24 mouse cellular contexts compared by ENCODE assay signal in the genomic region with DNA sequence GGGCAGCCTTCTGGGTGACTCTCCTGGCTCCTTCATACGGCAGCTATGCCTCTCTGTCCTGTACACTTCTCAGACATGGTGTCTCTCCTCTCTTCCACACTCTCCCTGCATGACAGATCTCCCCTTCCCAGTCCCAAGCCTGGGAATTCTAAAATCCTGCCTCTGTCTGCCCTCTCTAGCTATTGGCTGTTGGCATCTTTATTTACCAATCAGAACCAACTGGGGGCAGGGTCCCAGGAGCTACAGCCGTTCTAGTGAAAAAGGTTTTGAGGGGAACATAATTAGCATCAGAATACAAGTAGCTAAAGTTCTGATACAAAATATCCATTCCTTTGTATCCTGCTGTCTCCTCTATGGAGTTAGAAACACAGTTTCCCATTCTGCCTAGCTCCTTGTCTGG. TPM values are rescaled to one million over a fixed set of nuclear protein-coding genes. Genes with fewer than 3 reads are reported as not detected.
DNase-seq lines count a peak whose midpoint lies in the region; ATAC-seq lines count a peak whose summit lies in the region.
"Had no signal": no experiment of that assay in that cellular context is flagged by ENCODE, and none has a peak within 500 bp of the region (broad histone marks: within the 10 kb centered on the region; RNA-seq: fewer than 3 reads in every experiment).

No protein-coding gene starts in this region.

- H3K9ac ChIP-seq in forebrain, embryonic 14.5 days (ENCODE audit: low read length), result no peak overlapping the region
- no peak overlapping the region for H3K9ac ChIP-seq in forebrain, embryonic 13.5 days
- no peak overlapping the region; the same call in 1 of the 2 replicates for H3K9ac ChIP-seq in midbrain, embryonic 12.5 days (replicated peaks)
- H3K9ac ChIP-seq: heart, embryonic 15.5 days; liver, embryonic 14.5 days had no signal

- DNase-seq in forebrain, embryonic 14.5 days (ENCODE audit: low spot score), result peak; percentile 4
- no peak for DNase-seq in midbrain, embryonic 10.5 days (ENCODE audit: low spot score)
- DNase-seq in ES-CJ7 (ENCODE audit: low read depth, low spot score) (peak; percentile 76), ZHBTc4 (ENCODE audit: low read depth, low spot score) (peak; percentile 71)
- DNase-seq in adrenal gland, adult 8-10 months, result no peak
- DNase-seq: adrenal gland, postnatal 14 days; cerebellum, adult 11-12 months; cerebellum, adult 9-11 months; embryo, embryonic 11 days; gastrocnemius, postnatal 10 days; kidney, adult 9 months; kidney, postnatal 10 days; layer of hippocampus, postnatal 36 days; left cerebral cortex, postnatal 4 days; lung, adult 2 months; lung, postnatal 14 days had no signal

- H3K27me3 ChIP-seq in forebrain, embryonic 14.5 days (replicated peaks; ENCODE audit: control insufficient read depth, insufficient read depth, low read length), result no peaks in the 10 kb centered on the region
- no peaks in the 10 kb centered on the region for H3K27me3 ChIP-seq in forebrain, embryonic 13.5 days
- H3K27me3 ChIP-seq in midbrain, embryonic 12.5 days, result no peaks in the 10 kb centered on the region
- no peaks in the 10 kb centered on the region for H3K27me3 ChIP-seq in midbrain, embryonic 10.5 days (ENCODE audit: low read depth, poor library complexity, severe bottlenecking)
- H3K27me3 ChIP-seq: heart, embryonic 15.5 days had no signal

- no peaks in the 10 kb centered on the region for H3K36me3 ChIP-seq in forebrain, embryonic 14.5 days (ENCODE audit: control insufficient read depth, insufficient read depth, low read length)
- H3K36me3 ChIP-seq in forebrain, embryonic 13.5 days (ENCODE audit: poor library complexity, severe bottlenecking), result no peaks in the 10 kb centered on the region
- no peaks in the 10 kb centered on the region for H3K36me3 ChIP-seq in midbrain, embryonic 12.5 days
- H3K36me3 ChIP-seq in midbrain, embryonic 10.5 days, result no peaks in the 10 kb centered on the region
- H3K36me3 ChIP-seq: heart, embryonic 15.5 days had no signal

- no peak overlapping the region for H3K27ac ChIP-seq in forebrain, embryonic 14.5 days (ENCODE audit: low read depth, low read length)
- no peak overlapping the region for H3K27ac ChIP-seq in forebrain, embryonic 13.5 days
- H3K27ac ChIP-seq in midbrain, embryonic 12.5 days (replicated peaks), result no peak overlapping the region
- no peak overlapping the region for H3K27ac ChIP-seq in midbrain, embryonic 10.5 days (replicated peaks)
- H3K27ac ChIP-seq: heart, embryonic 15.5 days; liver, embryonic 14.5 days had no signal

- 0 out of 2 replicates have a peak, but pooled peaks have one; percentile 15 for ATAC-seq in forebrain, embryonic 14.5 days
- ATAC-seq in forebrain, embryonic 13.5 days, result no peak
- 0 out of 2 replicates have a peak, but pooled peaks have one; percentile 52 for ATAC-seq in midbrain, embryonic 12.5 days (ENCODE audit: low FRiP score, low read depth)
- ATAC-seq: hindbrain, embryonic 16.5 days; intestine, embryonic 16.5 days had no signal

- no peaks in the 10 kb centered on the region for H3K4me1 ChIP-seq in forebrain, embryonic 14.5 days (ENCODE audit: control insufficient read depth, insufficient read depth, low read length)
- H3K4me1 ChIP-seq in forebrain, embryonic 13.5 days, result peaks cover 9% of the 10 kb centered on the region; the same call in 1 of the 2 replicates
- peaks cover 10% of the 10 kb centered on the region for H3K4me1 ChIP-seq in midbrain, embryonic 12.5 days
- H3K4me1 ChIP-seq in midbrain, embryonic 10.5 days, result peaks cover 8% of the 10 kb centered on the region
- H3K4me1 ChIP-seq: heart, embryonic 15.5 days had no signal

- WGBS in forebrain, embryonic 14.5 days, result 11% methylated on average over 2 of the region's 2 CpGs
- WGBS in forebrain, embryonic 13.5 days, result 14% methylated on average over 2 of the region's 2 CpGs
- 26% methylated on average over 2 of the region's 2 CpGs for WGBS in midbrain, embryonic 12.5 days
- 13% methylated on average over 2 of the region's 2 CpGs for WGBS in midbrain, embryonic 10.5 days

- H3K4me2 ChIP-seq in forebrain, embryonic 14.5 days (ENCODE audit: low read length), result no peak overlapping the region
- no peak overlapping the region for H3K4me2 ChIP-seq in forebrain, embryonic 13.5 days
- H3K4me2 ChIP-seq in midbrain, embryonic 12.5 days (replicated peaks), result no peak overlapping the region; the same call in 1 of the 2 replicates
- H3K4me2 ChIP-seq: heart, embryonic 15.5 days had no signal

- H3K9me3 ChIP-seq in forebrain, embryonic 14.5 days (replicated peaks; ENCODE audit: control insufficient read depth, low read length), result no peaks in the 10 kb centered on the region
- no peaks in the 10 kb centered on the region for H3K9me3 ChIP-seq in forebrain, embryonic 13.5 days (replicated peaks)
- H3K9me3 ChIP-seq in midbrain, embryonic 12.5 days, result no peaks in the 10 kb centered on the region
- no peaks in the 10 kb centered on the region for H3K9me3 ChIP-seq in midbrain, embryonic 10.5 days (replicated peaks)
- H3K9me3 ChIP-seq: heart, embryonic 15.5 days had no signal

- H3K4me3 ChIP-seq in forebrain, embryonic 14.5 days (ENCODE audit: low read depth, low read length), result no peak overlapping the region
- H3K4me3 ChIP-seq in forebrain, embryonic 13.5 days, result no peak overlapping the region
- no peak overlapping the region for H3K4me3 ChIP-seq in midbrain, embryonic 12.5 days
- no peak overlapping the region for H3K4me3 ChIP-seq in midbrain, embryonic 10.5 days
- H3K4me3 ChIP-seq: erythroblast, embryonic 14.5 days; heart, embryonic 15.5 days; myocyte had no signal

RNA-seq across cellular contexts. Expression of a gene that starts 8.7 kb away (rescaled TPM):
- 27.6 and 29.6 TPM in 2 replicates for polyA plus RNA-seq in forebrain, embryonic 14.5 days (2014; fragmentation: Nextera tagmentation; extraction: Ambion mirVana)
- 21.0 and 21.8 TPM in 2 replicates for polyA plus RNA-seq in forebrain, embryonic 13.5 days (2015; fragmentation: Nextera tagmentation; extraction: Ambion mirVana)
- 19.1 and 23.0 TPM in 2 replicates for polyA plus RNA-seq in midbrain, embryonic 12.5 days (2016; fragmentation: Nextera tagmentation; extraction: Ambion mirVana)
- 14.0 and 15.3 TPM in 2 replicates for polyA plus RNA-seq in midbrain, embryonic 10.5 days (2016; fragmentation: Nextera tagmentation; extraction: Ambion mirVana)
- 1 to 10 TPM; 7.8 to 9.5 (median 8.9) TPM for total RNA-seq in adrenal gland, adult 8-10 months (2022)

RNA-seq across cellular contexts. Expression of a gene that starts 8.9 kb away (rescaled TPM):
- polyA plus RNA-seq in forebrain, embryonic 14.5 days (2014; fragmentation: Nextera tagmentation; extraction: Ambion mirVana), result 124 and 127 TPM in 2 replicates
- polyA plus RNA-seq in forebrain, embryonic 13.5 days (2015; fragmentation: Nextera tagmentation; extraction: Ambion mirVana), result 113 and 118 TPM in 2 replicates
- polyA plus RNA-seq in midbrain, embryonic 12.5 days (2016; fragmentation: Nextera tagmentation; extraction: Ambion mirVana), result 120 and 130 TPM in 2 replicates
- 131 and 138 TPM in 2 replicates for polyA plus RNA-seq in midbrain, embryonic 10.5 days (2016; fragmentation: Nextera tagmentation; extraction: Ambion mirVana)
- 100 to 1,000 TPM; 290 to 326 (median 308) TPM for total RNA-seq in adrenal gland, adult 8-10 months (2022)

RNA-seq across cellular contexts. Expression of a gene that starts 21.7 kb away (rescaled TPM):
- 8.0 and 11.3 TPM in 2 replicates for polyA plus RNA-seq in forebrain, embryonic 14.5 days (2014; fragmentation: Nextera tagmentation; extraction: Ambion mirVana)
- 7.0 and 10.1 TPM in 2 replicates for polyA plus RNA-seq in forebrain, embryonic 13.5 days (2015; fragmentation: Nextera tagmentation; extraction: Ambion mirVana)
- 16.0 and 18.1 TPM in 2 replicates for polyA plus RNA-seq in midbrain, embryonic 12.5 days (2016; fragmentation: Nextera tagmentation; extraction: Ambion mirVana)
- polyA plus RNA-seq in midbrain, embryonic 10.5 days (2016; fragmentation: Nextera tagmentation; extraction: Ambion mirVana), result 18.9 and 23.8 TPM in 2 replicates
- total RNA-seq in adrenal gland, adult 8-10 months (2022), result 10 to 100 TPM; 34.7 to 88.1 (median 58.1) TPM

RNA-seq across cellular contexts. Expression of a gene that starts 29.9 kb away (rescaled TPM):
- 0.43 and 0.60 TPM in 2 replicates for polyA plus RNA-seq in forebrain, embryonic 14.5 days (2014; fragmentation: Nextera tagmentation; extraction: Ambion mirVana)
- 0.63 and 1.1 TPM in 2 replicates for polyA plus RNA-seq in forebrain, embryonic 13.5 days (2015; fragmentation: Nextera tagmentation; extraction: Ambion mirVana)
- polyA plus RNA-seq in midbrain, embryonic 12.5 days (2016; fragmentation: Nextera tagmentation; extraction: Ambion mirVana), result 0.52 and 0.77 TPM in 2 replicates
- 0.42 and 0.88 TPM in 2 replicates for polyA plus RNA-seq in midbrain, embryonic 10.5 days (2016; fragmentation: Nextera tagmentation; extraction: Ambion mirVana)
- 1 to 10 TPM; 1.0 to 3.0 (median 2.0) TPM for total RNA-seq in adrenal gland, adult 8-10 months (2022)
- polyA plus RNA-seq: hindbrain, embryonic 16.5 days had no signal

RNA-seq across cellular contexts. Expression of a gene that starts 40.2 kb away (rescaled TPM):
- polyA plus RNA-seq in forebrain, embryonic 14.5 days (2014; fragmentation: Nextera tagmentation; extraction: Ambion mirVana), result 116 and 137 TPM in 2 replicates
- 131 and 136 TPM in 2 replicates for polyA plus RNA-seq in forebrain, embryonic 13.5 days (2015; fragmentation: Nextera tagmentation; extraction: Ambion mirVana)
- 159 and 161 TPM in 2 replicates for polyA plus RNA-seq in midbrain, embryonic 12.5 days (2016; fragmentation: Nextera tagmentation; extraction: Ambion mirVana)
- 152 and 161 TPM in 2 replicates for polyA plus RNA-seq in midbrain, embryonic 10.5 days (2016; fragmentation: Nextera tagmentation; extraction: Ambion mirVana)
- 10 to 100 TPM; 64.3 to 87.8 (median 77.0) TPM for total RNA-seq in adrenal gland, adult 8-10 months (2022)

Comparison
In these comparisons a context has a peak if more than half of its experiments do, and no peak if none do; other contexts are left out.
1. DNase-seq: peak in forebrain, embryonic 14.5 days (single experiment), ES-CJ7 (single experiment) and ZHBTc4 (single experiment); none in midbrain, embryonic 10.5 days (single experiment) and adrenal gland, adult 8-10 months (single experiment).